In genomic region chr16:65450706-65451105, GRCm38 (mm10) we compare ENCODE assay signal across 19 mouse cellular contexts.
DNase-seq lines count a peak whose midpoint lies in the region; ATAC-seq and TF ChIP-seq lines count a peak whose summit lies in the region.
"Had no signal": no experiment of that assay in that cellular context is flagged by ENCODE, and none has a peak within 500 bp of the region (broad histone marks: within the 10 kb centered on the region; RNA-seq: fewer than 3 reads in every experiment).

No protein-coding gene starts in this region.

- TF ChIP-seq POLR2A in kidney, adult 2 months (IDR thresholded peaks at IDR 0.05; ENCODE audit: low read depth, low read length) = no peak

- no peak for TF ChIP-seq CTCF in kidney, adult 2 months (conservative IDR thresholded peaks at IDR 0.05; ENCODE audit: insufficient read depth, insufficient read length, low read depth, low read length)

- H3K4me1 ChIP-seq in kidney, adult 2 months (ENCODE audit: control insufficient read depth, insufficient read depth, low read length) = no peaks in the 10 kb centered on the region
- no peaks in the 10 kb centered on the region for H3K4me1 ChIP-seq in midbrain, embryonic 10.5 days
- no peaks in the 10 kb centered on the region for H3K4me1 ChIP-seq in midbrain, embryonic 15.5 days
- H3K4me1 ChIP-seq: heart, embryonic 12.5 days; hindbrain, embryonic 12.5 days; intestine, embryonic 15.5 days; liver, embryonic 13.5 days; neural tube, embryonic 13.5 days had no signal

- H3K9me3 ChIP-seq in midbrain, embryonic 10.5 days (replicated peaks) = no peaks in the 10 kb centered on the region
- H3K9me3 ChIP-seq in midbrain, embryonic 15.5 days = no peaks in the 10 kb centered on the region
- H3K9me3 ChIP-seq: heart, embryonic 12.5 days; hindbrain, embryonic 12.5 days; intestine, embryonic 15.5 days; liver, embryonic 13.5 days; neural tube, embryonic 13.5 days had no signal

- H3K27ac ChIP-seq in kidney, adult 2 months (ENCODE audit: insufficient read depth, low read depth, low read length) = peak overlapping the region; percentile 59
- H3K27ac ChIP-seq in midbrain, embryonic 10.5 days (replicated peaks) = no peak overlapping the region
- H3K27ac ChIP-seq in midbrain, embryonic 15.5 days = no peak overlapping the region
- H3K27ac ChIP-seq: hindbrain, embryonic 12.5 days; intestine, embryonic 15.5 days; liver, embryonic 13.5 days; neural tube, embryonic 13.5 days had no signal

- no peak overlapping the region for H3K4me2 ChIP-seq in midbrain, embryonic 15.5 days
- H3K4me2 ChIP-seq: heart, embryonic 12.5 days; hindbrain, embryonic 12.5 days; intestine, embryonic 15.5 days; liver, embryonic 13.5 days; neural tube, embryonic 13.5 days had no signal

- peak; percentile 79 for ATAC-seq in megakaryocyte progenitor cell, adult 5-6 weeks (replicated peaks; ENCODE audit: poor library complexity)
- no peak for ATAC-seq in midbrain, embryonic 15.5 days (replicated peaks)
- ATAC-seq: forebrain, embryonic 16.5 days; intestine, embryonic 15.5 days; Patski had no signal

- WGBS in kidney, adult 2 months = 51% methylated on average over 5 of the region's 5 CpGs
- WGBS in midbrain, embryonic 10.5 days = 79% methylated on average over 5 of the region's 5 CpGs
- WGBS in midbrain, embryonic 15.5 days = 81% methylated on average over 5 of the region's 5 CpGs

- DNase-seq in adrenal gland, adult 2 months = peak; percentile 7
- DNase-seq in adrenal gland, adult 8-10 months = no peak
- DNase-seq in kidney, adult 2 months = peak; percentile 46
- no peak for DNase-seq in kidney, postnatal 25 days
- DNase-seq in R1 (ENCODE audit: low read depth, low spot score) = peak; percentile 36
- no peak for DNase-seq in midbrain, embryonic 10.5 days (ENCODE audit: low spot score)
- DNase-seq: cerebellum, adult 2 months; embryo, embryonic 11 days; layer of hippocampus, postnatal 36 days; liver, embryonic 13.5 days; lung, postnatal 4 days had no signal

- no peak overlapping the region for H3K4me3 ChIP-seq in kidney, adult 2 months (ENCODE audit: insufficient read depth, low read depth, low read length)
- H3K4me3 ChIP-seq in midbrain, embryonic 10.5 days = no peak overlapping the region
- no peak overlapping the region for H3K4me3 ChIP-seq in midbrain, embryonic 15.5 days
- H3K4me3 ChIP-seq: heart, embryonic 12.5 days; hindbrain, embryonic 12.5 days; intestine, embryonic 15.5 days; liver, embryonic 13.5 days; neural tube, embryonic 13.5 days had no signal

- H3K36me3 ChIP-seq in kidney, adult 2 months (ENCODE audit: control insufficient read depth, insufficient read depth, low read length) = no peaks in the 10 kb centered on the region
- no peaks in the 10 kb centered on the region for H3K36me3 ChIP-seq in midbrain, embryonic 10.5 days
- H3K36me3 ChIP-seq in midbrain, embryonic 15.5 days (replicated peaks) = no peaks in the 10 kb centered on the region
- H3K36me3 ChIP-seq: heart, embryonic 12.5 days; hindbrain, embryonic 12.5 days; intestine, embryonic 15.5 days; liver, embryonic 13.5 days; neural tube, embryonic 13.5 days had no signal

- H3K27me3 ChIP-seq in kidney, adult 2 months (replicated peaks; ENCODE audit: control insufficient read depth, insufficient read depth, low read length) = no peaks in the 10 kb centered on the region
- no peaks in the 10 kb centered on the region for H3K27me3 ChIP-seq in midbrain, embryonic 10.5 days (ENCODE audit: low read depth, poor library complexity, severe bottlenecking)
- H3K27me3 ChIP-seq in midbrain, embryonic 15.5 days (replicated peaks) = no peaks in the 10 kb centered on the region
- H3K27me3 ChIP-seq: heart, embryonic 12.5 days; hindbrain, embryonic 12.5 days; intestine, embryonic 15.5 days; liver, embryonic 13.5 days; neural tube, embryonic 13.5 days; Patski had no signal

- no peak overlapping the region for H3K9ac ChIP-seq in midbrain, embryonic 15.5 days
- H3K9ac ChIP-seq: heart, embryonic 12.5 days; hindbrain, embryonic 12.5 days; intestine, embryonic 15.5 days; liver, embryonic 13.5 days; neural tube, embryonic 13.5 days had no signal

Comparison
In these comparisons a context has a peak if more than half of its experiments do, and no peak if none do; other contexts are left out.
1. DNase-seq: peak in adrenal gland, adult 2 months (single experiment), kidney, adult 2 months (single experiment) and R1 (single experiment); none in adrenal gland, adult 8-10 months (single experiment), kidney, postnatal 25 days (0 of 2) and midbrain, embryonic 10.5 days (single experiment).